Comparison of ENCODE assay signal across 8 mouse cellular contexts in the genomic region with DNA sequence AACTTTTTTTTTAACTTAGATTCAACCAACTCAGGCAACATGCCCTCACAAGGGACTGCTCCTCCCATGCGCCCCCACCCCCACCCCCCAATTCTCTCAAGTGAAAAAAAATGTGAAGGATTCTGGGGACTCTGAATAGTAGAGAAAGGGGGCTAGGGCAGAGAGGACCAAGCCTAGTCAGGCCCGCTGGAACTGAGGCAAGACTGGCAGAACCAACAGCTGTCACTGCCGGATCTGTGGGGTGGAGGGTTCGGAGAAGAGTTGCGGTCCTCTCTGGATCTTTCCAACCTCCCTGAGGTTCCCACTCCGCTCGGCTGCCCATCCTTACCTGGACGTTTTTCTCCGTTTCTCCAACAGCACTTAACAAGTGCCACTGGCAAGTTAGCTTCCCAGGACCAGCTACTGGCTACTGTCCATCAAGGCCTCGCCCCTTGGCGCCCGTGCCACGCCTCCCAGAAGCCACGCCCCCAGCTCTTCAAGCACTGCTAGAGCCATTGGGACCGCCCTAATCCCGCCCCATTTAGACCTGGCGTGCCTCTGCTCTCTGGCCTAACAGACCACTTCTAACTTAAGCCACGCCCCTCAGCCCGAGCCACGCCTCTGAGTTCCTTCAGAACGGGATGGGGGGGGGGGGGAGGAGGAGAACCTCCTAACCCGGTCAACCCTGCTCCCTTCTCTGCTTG. TPM values are rescaled to one million over a fixed set of nuclear protein-coding genes. Genes with fewer than 3 reads are reported as not detected.
DNase-seq lines count a peak whose midpoint lies in the region; ATAC-seq and TF ChIP-seq lines count a peak whose summit lies in the region.

A gene (minus strand): TSS at position 391 of the 683 bp plus-strand sequence.

- WGBS in cerebellum, adult 2 months, result 3% methylated on average over 22 of the region's 22 CpGs
- WGBS in forebrain, embryonic 16.5 days, result 17% methylated on average over 20 of the region's 22 CpGs
- WGBS in neural tube, embryonic 14.5 days, result 16% methylated on average over 22 of the region's 22 CpGs

- intact Hi-C loops in heart, postnatal 25 days (cut with DNase I), result no loop called here

- peak within 1 kb of the TSS; percentile 29; the same call in 1 of the 2 replicates for H3K9ac ChIP-seq in MEL (ENCODE audit: control insufficient read depth, low read depth, low read length, poor library complexity, severe bottlenecking)
- H3K9ac ChIP-seq in forebrain, embryonic 16.5 days (replicated peaks; ENCODE audit: low read depth, low read length), result no peak within 1 kb of the TSS
- no peak within 1 kb of the TSS for H3K9ac ChIP-seq in neural tube, embryonic 14.5 days (replicated peaks; ENCODE audit: low read depth, low read length)

- no peaks in the 10 kb centered on the region for H3K79me2 ChIP-seq in MEL (ENCODE audit: control insufficient read depth, insufficient read depth, low read length, poor library complexity)

- H3K4me3 ChIP-seq in MEL (ENCODE audit: control insufficient read depth in 1 of 2, insufficient read depth in 1 of 2, low read depth in 2 of 2, low read length in 2 of 2), result peak within 1 kb of the TSS; percentile 57 to 59
- peak within 1 kb of the TSS; percentile 15 for H3K4me3 ChIP-seq in cerebellum, adult 2 months (replicated peaks; ENCODE audit: insufficient read depth, low read depth, low read length)
- peak within 1 kb of the TSS; percentile 34 for H3K4me3 ChIP-seq in forebrain, embryonic 16.5 days (replicated peaks; ENCODE audit: low read length)
- H3K4me3 ChIP-seq in neural tube, embryonic 14.5 days (ENCODE audit: low read depth, low read length), result 0 out of 2 replicates have a peak within 1 kb of the TSS, but pooled peaks have one; percentile 5

- peak within 1 kb of the TSS; percentile 52 for H3K4me2 ChIP-seq in forebrain, embryonic 16.5 days (ENCODE audit: low read length)
- peak within 1 kb of the TSS; percentile 31 for H3K4me2 ChIP-seq in neural tube, embryonic 14.5 days (ENCODE audit: low read depth, low read length)

- H3K27ac ChIP-seq in MEL (ENCODE audit: control insufficient read depth, low read depth, low read length), result no peak within 1 kb of the TSS
- H3K27ac ChIP-seq in cerebellum, adult 2 months (ENCODE audit: insufficient read depth, low read length), result no peak within 1 kb of the TSS
- H3K27ac ChIP-seq in forebrain, embryonic 16.5 days (ENCODE audit: low read length), result no peak within 1 kb of the TSS
- H3K27ac ChIP-seq in neural tube, embryonic 14.5 days (ENCODE audit: low read depth, low read length), result no peak within 1 kb of the TSS

- TF ChIP-seq POLR2A in MEL (IDR thresholded peaks at IDR 0.05; ENCODE audit: control insufficient read depth in 1 of 2, insufficient read depth in 1 of 2, low read depth in 1 of 2, low read length in 2 of 2, poor library complexity in 1 of 2), result no peak
- no peak for TF ChIP-seq POLR2A in cerebellum, adult 2 months (IDR thresholded peaks at IDR 0.05; ENCODE audit: borderline replicate concordance, insufficient read depth, low read length)

- peak; percentile 95 for DNase-seq in MEL (ENCODE audit: low read depth, low spot score)
- DNase-seq in cerebellum, adult 2 months, result peak; percentile 27 to 54
- peak; percentile 79 for DNase-seq in heart, postnatal 25 days (ENCODE audit: low spot score)
- peak; percentile 72 for DNase-seq in layer of hippocampus, adult 11-12 months (ENCODE audit: low spot score)
- peak; percentile 94 to 96 for DNase-seq in lung, adult 18-20 months
- DNase-seq in testis, postnatal 10 days (ENCODE audit: low spot score), result peak; percentile 94

- H3K4me1 ChIP-seq in MEL (ENCODE audit: control insufficient read depth in 1 of 2, insufficient read depth in 2 of 2, low read length in 2 of 2), result peaks cover 0 to 7% of the 10 kb centered on the region in 2 experiments; a peak in 2 of 4 replicates
- H3K4me1 ChIP-seq in cerebellum, adult 2 months (ENCODE audit: control insufficient read depth, insufficient read depth, low read length), result no peaks in the 10 kb centered on the region
- H3K4me1 ChIP-seq in forebrain, embryonic 16.5 days (replicated peaks; ENCODE audit: control insufficient read depth, insufficient read depth, low read length), result no peaks in the 10 kb centered on the region; the same call in 1 of the 2 replicates
- H3K4me1 ChIP-seq in neural tube, embryonic 14.5 days (ENCODE audit: control insufficient read depth, insufficient read depth, low read length), result no peaks in the 10 kb centered on the region

- TF ChIP-seq EP300 in MEL (IDR thresholded peaks at IDR 0.05; ENCODE audit: low read depth in 1 of 2, low read length in 2 of 2), result no peak

- no peak for TF ChIP-seq CTCF in MEL (IDR thresholded peaks at IDR 0.05 in 2 of 3, conservative IDR thresholded peaks at IDR 0.05 in 1 of 3; ENCODE audit: control insufficient read depth in 1 of 3, insufficient read depth in 1 of 3, low read depth in 2 of 3, low read length in 3 of 3, poor library complexity in 1 of 3, severe bottlenecking in 1 of 3)
- TF ChIP-seq CTCF in cerebellum, adult 2 months (IDR thresholded peaks at IDR 0.05; ENCODE audit: borderline replicate concordance, insufficient read depth, low read depth, low read length), result no peak

- ATAC-seq in forebrain, embryonic 16.5 days, result peak; percentile 92
- ATAC-seq in neural tube, embryonic 14.5 days (ENCODE audit: low read depth), result peak; percentile 94

- no peaks in the 10 kb centered on the region for H3K9me3 ChIP-seq in MEL (replicated peaks; ENCODE audit: insufficient read depth, low read length)
- no peaks in the 10 kb centered on the region for H3K9me3 ChIP-seq in forebrain, embryonic 16.5 days (ENCODE audit: control insufficient read depth, low read length)
- H3K9me3 ChIP-seq in neural tube, embryonic 14.5 days (ENCODE audit: control insufficient read depth, low read length), result no peaks in the 10 kb centered on the region

- TF ChIP-seq RAD21 in MEL (IDR thresholded peaks at IDR 0.05; ENCODE audit: low read depth, low read length), result no peak

- peaks cover 0 to 4% of the 10 kb centered on the region in 2 experiments; a peak in 2 of 4 replicates for H3K36me3 ChIP-seq in MEL (ENCODE audit: control insufficient read depth in 1 of 2, insufficient read depth in 2 of 2, low read length in 2 of 2)
- H3K36me3 ChIP-seq in forebrain, embryonic 16.5 days (ENCODE audit: control insufficient read depth, insufficient read depth), result no peaks in the 10 kb centered on the region
- no peaks in the 10 kb centered on the region for H3K36me3 ChIP-seq in neural tube, embryonic 14.5 days (ENCODE audit: control insufficient read depth, insufficient read depth, low read length)

- H3K27me3 ChIP-seq in MEL (ENCODE audit: control insufficient read depth in 1 of 2, insufficient read depth in 2 of 2, low read length in 2 of 2), result no peaks in the 10 kb centered on the region; a peak in 1 of 4 replicates
- H3K27me3 ChIP-seq in cerebellum, adult 2 months (ENCODE audit: control insufficient read depth, insufficient read depth, low read length), result no peaks in the 10 kb centered on the region
- no peaks in the 10 kb centered on the region for H3K27me3 ChIP-seq in forebrain, embryonic 16.5 days (replicated peaks; ENCODE audit: control insufficient read depth, insufficient read depth, low read length)
- no peaks in the 10 kb centered on the region for H3K27me3 ChIP-seq in neural tube, embryonic 14.5 days (ENCODE audit: control insufficient read depth, insufficient read depth, low read length)

TF ChIP-seq in MEL, 35 proteins besides CTCF, POLR2A, EP300 and RAD21:
- TF ChIP-seq ZKSCAN1 (IDR thresholded peaks at IDR 0.05; ENCODE audit: low read depth, low read length), result no peak
- TF ChIP-seq TBP (IDR thresholded peaks at IDR 0.05; ENCODE audit: low read depth, low read length), result no peak
- no peak for TF ChIP-seq CHD2 (IDR thresholded peaks at IDR 0.05; ENCODE audit: low read length)
- no peak for TF ChIP-seq HCFC1 (IDR thresholded peaks at IDR 0.05; ENCODE audit: low read depth, low read length)
- no peak for TF ChIP-seq ETS1 (IDR thresholded peaks at IDR 0.05; ENCODE audit: low read depth, low read length)
- no peak for TF ChIP-seq SMC3 (IDR thresholded peaks at IDR 0.05; ENCODE audit: low read depth, low read length)
- TF ChIP-seq TCF12 (IDR thresholded peaks at IDR 0.05; ENCODE audit: low read depth, low read length), result no peak
- TF ChIP-seq NELFE (IDR thresholded peaks at IDR 0.05; ENCODE audit: low read depth, low read length), result no peak
- no peak for TF ChIP-seq CHD1 (IDR thresholded peaks at IDR 0.05; ENCODE audit: low read depth, low read length)
- TF ChIP-seq MXI1 (IDR thresholded peaks at IDR 0.05; ENCODE audit: low read depth, low read length), result no peak

RNA-seq across cellular contexts. Expression of the gene that starts here (rescaled TPM):
- 0.23 and 0.50 TPM in 2 replicates for total RNA-seq in MEL (2012; rRNA removed)
- polyA plus RNA-seq in MEL (2012; ENCODE audit: insufficient read depth in 1 of 2, insufficient read length in 2 of 2, low read depth in 1 of 2, low replicate concordance in 2 of 2, missing spikeins in 1 of 2), result under 1 TPM in 1 of 2 experiments, not detected in 1; 0.31 TPM
- polyA plus RNA-seq in cerebellum, adult 2 months (2012; rRNA removed), result 3.4 and 3.6 TPM in 2 replicates
- polyA plus RNA-seq in forebrain, embryonic 16.5 days (2015; fragmentation: Nextera tagmentation; extraction: Ambion mirVana), result 0.38 and 0.55 TPM in 2 replicates
- total RNA-seq in heart, postnatal 25 days (2021), result 1 to 10 TPM in 1 of 2 experiments, under 1 TPM in 1; 0.78 to 1.4 TPM
- 0.76 and 0.91 TPM in 2 replicates for polyA plus RNA-seq in neural tube, embryonic 14.5 days (2014; fragmentation: Nextera tagmentation; extraction: Ambion mirVana)

Comparison
In these comparisons a context has a peak if more than half of its experiments do, and no peak if none do; other contexts are left out.
1. Peak in DNase-seq, H3K4me3 ChIP-seq and H3K9ac ChIP-seq in MEL; RNA of the gene not detected or under 1 TPM.
2. Peak in ATAC-seq, H3K4me3 ChIP-seq and H3K4me2 ChIP-seq in forebrain, embryonic 16.5 days; RNA of the gene not detected or under 1 TPM.
3. Peak in ATAC-seq, H3K4me3 ChIP-seq and H3K4me2 ChIP-seq in neural tube, embryonic 14.5 days; RNA of the gene not detected or under 1 TPM.
4. DNase-seq: peak in every context shown above with its lines; median percentile 95 in MEL; 95 in lung, adult 18-20 months; 94 in testis, postnatal 10 days; 79 in heart, postnatal 25 days; 72 in layer of hippocampus, adult 11-12 months; 40 in cerebellum, adult 2 months.
5. H3K4me3 ChIP-seq: peak in every context shown above with its lines; median percentile 58 in MEL; 34 in forebrain, embryonic 16.5 days; 15 in cerebellum, adult 2 months; 5 in neural tube, embryonic 14.5 days.